Mouse (Mus musculus) cerebellum, adult 2 months (tissue): Measurements from ENCODE around the gene Ccdc170.

Experiments
- CTCF ChIP-seq: fragments of 200-500 bp; IDR thresholded peaks from 2 replicates; pipeline ENCODE4 v1.5.1; 2011; ENCODE audit warnings: low read depth, mild to moderate bottlenecking, control low read depth, low read length, moderate library complexity, borderline replicate concordance; ENCODE audit not compliant: insufficient read depth
- POLR2A ChIP-seq: fragments of 200-500 bp; IDR thresholded peaks from 2 replicates; pipeline ENCODE4 v1.6.1; 2011; ENCODE audit warnings: low read length, control low read depth, borderline replicate concordance; ENCODE audit not compliant: insufficient read depth

- no peak for TF ChIP-seq CTCF
- no peak for TF ChIP-seq POLR2A
Measured at GRCm38 (mm10) chr10:4491281-4491680, 9.0 kb downstream of the Ccdc170 start.
